Mouse (Mus musculus) lung, postnatal 25 days (tissue): ENCODE measurements around the gene D3Ertd254e.

ENCODE experiments used
- DNase-seq: peaks from one replicate; pipeline ENCODE4 v3.0.0; 2022; ENCODE audit warnings: low spot score

The D3Ertd254e gene

GRCm38 (mm10) chr3:36212758-36213157, 61.9 kb downstream of the D3Ertd254e start:
- DNase-seq: no peak
